Mouse (Mus musculus) brain, embryonic 14.5 days (tissue): ENCODE data around the gene Fut9.

Source experiments
- CTCF ChIP-seq: fragments of 200-500 bp; IDR thresholded peaks from 2 replicates; pipeline ENCODE4 v1.5.1; 2012; ENCODE audit warnings: inconsistent platforms, mild to moderate bottlenecking, moderate library complexity, borderline replicate concordance; ENCODE audit not compliant: insufficient read depth, insufficient read length; ENCODE audit errors: extremely low read depth
- POLR2A ChIP-seq: fragments of 200-500 bp; IDR thresholded peaks from 2 replicates; pipeline ENCODE4 v1.6.1; 2012; ENCODE audit warnings: mild to moderate bottlenecking, inconsistent platforms, borderline replicate concordance; ENCODE audit not compliant: poor library complexity, insufficient read depth, insufficient read length, severe bottlenecking; ENCODE audit errors: extremely low read depth

DNA sequence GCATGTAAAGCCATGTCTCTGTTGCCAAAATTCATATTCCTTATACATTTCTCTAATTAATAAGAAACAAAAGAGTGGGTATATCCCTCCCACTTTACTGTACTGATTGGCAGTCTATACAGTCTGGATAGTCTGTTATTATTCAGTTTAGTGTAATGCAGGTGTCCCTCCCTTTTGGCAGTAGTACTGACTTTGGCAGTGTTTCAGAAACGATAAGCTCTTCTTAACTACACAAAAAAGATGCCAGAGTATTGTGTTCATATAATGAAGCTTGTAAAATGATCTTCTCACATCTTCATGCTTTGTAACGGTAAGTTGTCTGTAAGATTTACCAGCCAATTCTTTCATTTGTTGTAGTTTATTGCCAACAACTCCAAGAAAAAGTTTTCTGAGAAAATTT is 189.6 kb downstream of the Fut9 start:
- TF ChIP-seq POLR2A = no peak
- no peak for TF ChIP-seq CTCF
